Mouse (Mus musculus) telencephalon, adult 2 months (tissue): ENCODE data around the gene Olfr592.
"Not testable (repeated sequence)": the region's sequence is repeated elsewhere in the genome, so short reads cannot be mapped to it uniquely, and the experiment has no call there.

Experiments
- DNase-seq: peaks from one replicate; pipeline ENCODE4 v3.0.0-alpha.2; 2011; ENCODE audit warnings: low read depth, low spot score

Olfr592 gene

DNA sequence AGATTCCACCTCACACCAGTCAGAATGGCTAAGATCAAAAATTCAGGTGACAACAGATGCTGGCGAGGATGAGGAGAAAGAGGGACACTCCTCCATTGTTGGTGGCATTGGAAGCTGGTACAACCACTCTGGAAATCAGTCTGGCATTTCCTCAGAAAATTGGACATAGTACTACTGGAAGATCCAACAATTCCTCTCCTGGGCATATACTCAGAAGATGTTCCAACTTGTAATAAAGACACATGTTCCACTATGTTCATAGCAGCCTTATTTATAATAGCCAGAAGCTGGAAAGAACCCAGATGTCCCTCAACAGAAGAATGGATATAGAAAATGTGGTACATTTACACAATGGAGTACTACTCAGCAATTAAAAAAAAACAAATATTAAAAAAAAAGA is at the start of gene Olfr592:
Gene Olfr592 (plus strand): TSS at position 301 of the 400 bp plus-strand sequence.
- DNase-seq, result not testable (repeated sequence)

DNA sequence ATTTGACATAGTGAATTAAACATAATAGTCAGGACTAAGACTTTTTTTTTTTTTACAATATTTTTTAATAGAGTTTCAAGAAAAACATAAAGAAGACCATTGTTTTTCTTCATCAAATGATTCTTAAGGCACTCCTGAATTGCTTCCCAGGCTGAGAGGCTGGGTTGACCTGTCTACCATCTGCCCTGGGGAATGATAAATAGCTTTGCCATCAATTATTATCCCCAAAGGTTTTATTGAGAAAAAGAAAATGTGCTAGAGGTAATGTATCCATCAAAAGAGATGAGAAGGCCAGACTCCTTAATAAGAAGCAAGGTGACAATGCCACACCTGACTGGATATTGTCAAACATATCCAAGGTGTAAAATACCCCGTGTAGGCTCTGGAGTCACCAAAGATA is 44.0 kb upstream of the Olfr592 start, which contains the start of gene Olfr588-ps1:
Gene Olfr588-ps1 (plus strand): TSS at position 301 of the 400 bp plus-strand sequence.
- DNase-seq, result no peak

DNA sequence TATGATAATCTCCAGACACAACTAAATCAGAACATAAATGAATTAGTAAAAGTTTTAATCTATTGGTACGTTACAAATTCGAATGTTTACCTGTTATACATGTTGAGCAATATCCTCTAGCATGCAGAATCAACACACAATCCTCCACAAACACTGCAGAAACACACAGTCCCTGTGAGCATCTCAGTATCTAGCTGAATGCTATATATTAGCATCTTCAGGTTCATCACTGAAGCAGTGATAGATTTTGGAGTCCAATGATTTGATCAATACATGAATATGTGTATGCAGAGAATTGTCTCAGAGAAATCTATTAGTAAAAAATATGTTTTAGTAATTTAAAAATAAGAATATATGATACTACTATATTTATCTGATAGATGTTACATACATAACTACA is 28.3 kb upstream of the Olfr592 start, which contains the start of gene Olfr589:
Gene Olfr589 (minus strand): TSS at position 101 of the 400 bp plus-strand sequence.
- no peak for DNase-seq

DNA sequence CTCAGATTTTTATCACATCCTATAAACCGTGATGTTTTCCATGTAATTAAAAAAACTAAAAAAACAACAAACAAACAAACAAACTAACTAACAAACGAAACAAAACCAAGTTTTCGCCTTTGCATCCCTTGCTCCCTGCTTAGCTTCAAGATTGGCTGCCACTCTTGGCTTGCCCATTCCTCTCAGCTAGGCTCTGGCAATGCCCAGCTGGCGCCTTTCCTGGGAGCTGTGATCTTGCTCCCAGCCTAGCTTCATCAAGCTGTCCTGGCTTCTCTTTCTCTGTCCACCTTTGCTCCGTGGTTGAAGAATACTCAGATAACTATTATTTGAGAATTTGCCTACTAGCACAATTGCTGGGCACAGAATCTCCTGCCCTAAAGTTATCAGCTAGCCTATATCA is 14.9 kb upstream of the Olfr592 start:
- DNase-seq, result no peak

DNA sequence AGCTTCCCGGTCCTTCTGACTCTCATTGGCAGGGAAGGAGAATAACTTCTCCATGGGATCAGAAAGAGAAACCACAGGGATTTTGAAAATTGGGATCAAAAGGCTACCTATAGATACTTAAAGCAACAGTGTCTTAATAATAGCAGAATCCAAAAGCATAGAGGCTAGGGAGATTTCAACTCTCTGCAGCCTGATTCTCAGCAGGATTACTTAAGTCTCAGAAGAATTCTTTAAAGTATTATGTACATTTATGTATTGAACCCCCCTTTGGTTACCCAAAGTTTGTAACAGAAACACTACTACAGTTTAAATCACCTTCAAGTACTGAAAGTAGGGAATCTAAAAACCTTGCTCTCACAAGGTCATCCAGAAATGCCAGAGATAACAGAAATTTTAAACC is 6.4 kb upstream of the Olfr592 start, which contains the start of gene Olfr591:
Gene Olfr591 (minus strand): TSS at position 101 of the 400 bp plus-strand sequence.
- no peak for DNase-seq

DNA sequence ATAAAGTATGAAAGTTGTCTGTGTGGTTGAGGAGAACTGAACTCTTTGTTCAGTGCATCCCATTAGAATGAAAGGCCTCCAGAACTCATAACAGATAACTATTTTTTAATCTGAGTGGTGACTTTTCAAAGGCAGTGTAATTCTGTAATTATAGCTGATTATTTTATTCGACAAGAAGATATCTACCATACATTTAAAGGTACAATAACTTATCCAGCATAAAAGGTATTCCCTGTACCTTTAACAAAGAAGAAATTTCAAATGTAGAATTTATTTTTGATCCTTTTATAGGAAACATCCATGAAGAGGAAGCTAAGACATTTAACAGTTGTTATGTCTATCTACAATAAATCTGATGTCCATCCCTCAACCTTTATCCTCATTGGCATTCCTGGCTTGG is 27.0 kb downstream of the Olfr592 start, which contains the start of gene Olfr593:
Gene Olfr593 (plus strand): TSS at position 301 of the 400 bp plus-strand sequence.
- DNase-seq, result no peak

DNA sequence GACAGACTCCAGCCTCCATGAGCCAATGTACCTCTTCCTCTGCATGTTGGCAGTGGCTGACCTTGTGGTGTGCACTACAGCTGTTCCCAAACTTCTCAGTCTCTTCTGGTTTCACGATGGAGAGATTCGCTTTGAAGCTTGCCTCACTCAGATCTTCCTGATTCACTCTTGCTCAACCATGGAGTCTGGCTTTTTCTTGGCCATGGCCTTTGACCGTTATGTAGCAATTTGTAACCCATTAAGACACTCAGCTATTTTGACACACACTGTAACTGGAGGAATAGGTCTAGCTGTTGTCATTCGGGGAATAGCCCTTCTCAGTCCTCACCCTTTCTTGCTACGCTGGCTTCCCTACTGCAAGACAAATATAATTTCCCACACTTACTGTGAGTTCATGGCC is 27.4 kb downstream of the Olfr592 start:
- DNase-seq, result not testable (repeated sequence)

DNA sequence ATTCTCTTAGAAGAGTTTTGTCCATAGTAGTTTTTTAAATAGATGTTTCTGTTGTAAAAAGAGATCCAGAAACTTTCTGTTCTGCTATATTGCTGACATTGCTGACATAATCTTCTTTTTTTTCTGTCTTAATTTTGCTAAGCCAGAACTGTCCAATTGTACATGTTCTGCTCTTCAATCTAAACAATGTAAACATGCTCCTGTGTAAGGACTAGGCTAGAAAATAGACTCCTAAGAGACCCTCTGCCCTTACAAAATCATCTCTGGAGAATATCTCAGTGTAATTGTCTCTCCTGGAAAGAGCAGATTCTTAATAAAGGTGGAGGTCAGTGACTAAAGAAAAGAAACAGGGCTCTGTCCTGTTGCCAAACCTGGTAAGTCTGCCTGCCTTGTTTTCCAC is 32.1 kb downstream of the Olfr592 start, which contains the start of gene Olfr594:
Gene Olfr594 (plus strand): TSS at position 301 of the 400 bp plus-strand sequence.
- no peak for DNase-seq
